Mouse (Mus musculus): Measurements from ENCODE around the gene Vmn2r19.

- no peak for TF ChIP-seq CTCF (IDR thresholded peaks at IDR 0.05)
- no peak for TF ChIP-seq EP300 (IDR thresholded peaks at IDR 0.05)
Measured at GRCm38 (mm10) chr6:123308033-123308432, at the start of gene Vmn2r19.

Measured in lung, postnatal 0 days (tissue).